34 mouse cellular contexts compared by ENCODE assay signal in genomic region chr3:140510094-140510493, GRCm38 (mm10).
"Had no signal": no experiment of that assay in that cellular context is flagged by ENCODE, and none has a peak within 500 bp of the region (broad histone marks: within the 10 kb centered on the region; RNA-seq: fewer than 3 reads in every experiment).

No protein-coding gene starts in this region.

- H3K4me3 ChIP-seq: heart, adult 2 months; heart, embryonic 10.5 days; heart, embryonic 12.5 days; heart, embryonic 13.5 days; heart, embryonic 15.5 days; hindbrain, embryonic 10.5 days; hindbrain, embryonic 12.5 days; hindbrain, embryonic 13.5 days; hindbrain, embryonic 15.5 days; intestine, embryonic 15.5 days; kidney, embryonic 15.5 days; layer of hippocampus, adult 2 months had no signal

- H3K4me1 ChIP-seq: heart, embryonic 10.5 days; heart, embryonic 12.5 days; heart, embryonic 13.5 days; heart, embryonic 15.5 days; hindbrain, embryonic 10.5 days; hindbrain, embryonic 12.5 days; hindbrain, embryonic 13.5 days; hindbrain, embryonic 15.5 days; intestine, embryonic 15.5 days; kidney, embryonic 15.5 days had no signal

- H3K27me3 ChIP-seq: heart, embryonic 12.5 days; heart, embryonic 13.5 days; heart, embryonic 15.5 days; hindbrain, embryonic 12.5 days; hindbrain, embryonic 13.5 days; hindbrain, embryonic 15.5 days; intestine, embryonic 15.5 days; kidney, embryonic 15.5 days had no signal

- H3K9ac ChIP-seq: heart, embryonic 12.5 days; heart, embryonic 13.5 days; heart, embryonic 15.5 days; hindbrain, embryonic 12.5 days; hindbrain, embryonic 13.5 days; hindbrain, embryonic 14.5 days; hindbrain, embryonic 15.5 days; intestine, embryonic 15.5 days; kidney, embryonic 15.5 days had no signal

- DNase-seq: heart, adult 2 months; heart, postnatal 14 days; heart, postnatal 36 days; heart, postnatal 4 days; kidney, adult 11 months; kidney, adult 18-20 months; kidney, adult 2 months; kidney, adult 8-10 months; kidney, adult 9 months; kidney, postnatal 10 days; kidney, postnatal 14 days; kidney, postnatal 25 days; kidney, postnatal 36 days; kidney, postnatal 4 days; layer of hippocampus, adult 9-11 months had no signal

- H3K36me3 ChIP-seq: heart, embryonic 10.5 days; heart, embryonic 12.5 days; heart, embryonic 13.5 days; heart, embryonic 15.5 days; hindbrain, embryonic 10.5 days; hindbrain, embryonic 12.5 days; hindbrain, embryonic 13.5 days; hindbrain, embryonic 15.5 days; intestine, embryonic 15.5 days; kidney, embryonic 15.5 days had no signal

- ATAC-seq: hindbrain, embryonic 16.5 days; hindbrain, postnatal 0 days; inflammation-experienced regulatory T-cells, adult 6 months; intestine, embryonic 15.5 days; intestine, embryonic 16.5 days; intestine, postnatal 0 days had no signal

- H3K4me2 ChIP-seq: heart, embryonic 11.5 days; heart, embryonic 12.5 days; heart, embryonic 13.5 days; heart, embryonic 15.5 days; hindbrain, embryonic 12.5 days; hindbrain, embryonic 13.5 days; hindbrain, embryonic 14.5 days; hindbrain, embryonic 15.5 days; intestine, embryonic 15.5 days; kidney, embryonic 15.5 days had no signal

- H3K9me3 ChIP-seq: heart, embryonic 10.5 days; heart, embryonic 12.5 days; heart, embryonic 13.5 days; heart, embryonic 15.5 days; hindbrain, embryonic 10.5 days; hindbrain, embryonic 12.5 days; hindbrain, embryonic 13.5 days; hindbrain, embryonic 15.5 days; intestine, embryonic 15.5 days; kidney, embryonic 15.5 days had no signal

- H3K27ac ChIP-seq: heart, adult 2 months; heart, embryonic 10.5 days; heart, embryonic 13.5 days; heart, embryonic 15.5 days; hindbrain, embryonic 10.5 days; hindbrain, embryonic 12.5 days; hindbrain, embryonic 13.5 days; hindbrain, embryonic 14.5 days; hindbrain, embryonic 15.5 days; hindbrain, postnatal 0 days; intestine, embryonic 15.5 days; kidney, embryonic 15.5 days; kidney, postnatal 0 days; layer of hippocampus, adult 2 months had no signal
